Mouse (Mus musculus) lung, postnatal 0 days (tissue): ENCODE results near the gene Spag16.

Experiments used
- CTCF ChIP-seq: IDR thresholded peaks from 2 replicates; pipeline ENCODE4 v1.5.1; 2016; ENCODE audit warnings: antibody characterized with exemption, mild to moderate bottlenecking
- EP300 ChIP-seq: IDR thresholded peaks from 2 replicates; pipeline ENCODE4 v1.6.1; 2016; ENCODE audit warnings: antibody characterized with exemption, mild to moderate bottlenecking, control low read depth

- TF ChIP-seq EP300 (no peak), CTCF (no peak)
Observed at GRCm38 (mm10) chr1:70725655-70726066, 898.9 kb downstream of the Spag16 start, which contains the start of gene Vwc2l.
